Mouse (Mus musculus): ENCODE data around the gene Edrf1. TPM values are rescaled to one million over a fixed set of nuclear protein-coding genes. Genes with fewer than 3 reads are reported as not detected.

Edrf1 gene
- polyA plus RNA-seq (2012; rRNA removed; ENCODE audit: low replicate concordance): 5.0 and 9.7 TPM in 2 replicates

DNA sequence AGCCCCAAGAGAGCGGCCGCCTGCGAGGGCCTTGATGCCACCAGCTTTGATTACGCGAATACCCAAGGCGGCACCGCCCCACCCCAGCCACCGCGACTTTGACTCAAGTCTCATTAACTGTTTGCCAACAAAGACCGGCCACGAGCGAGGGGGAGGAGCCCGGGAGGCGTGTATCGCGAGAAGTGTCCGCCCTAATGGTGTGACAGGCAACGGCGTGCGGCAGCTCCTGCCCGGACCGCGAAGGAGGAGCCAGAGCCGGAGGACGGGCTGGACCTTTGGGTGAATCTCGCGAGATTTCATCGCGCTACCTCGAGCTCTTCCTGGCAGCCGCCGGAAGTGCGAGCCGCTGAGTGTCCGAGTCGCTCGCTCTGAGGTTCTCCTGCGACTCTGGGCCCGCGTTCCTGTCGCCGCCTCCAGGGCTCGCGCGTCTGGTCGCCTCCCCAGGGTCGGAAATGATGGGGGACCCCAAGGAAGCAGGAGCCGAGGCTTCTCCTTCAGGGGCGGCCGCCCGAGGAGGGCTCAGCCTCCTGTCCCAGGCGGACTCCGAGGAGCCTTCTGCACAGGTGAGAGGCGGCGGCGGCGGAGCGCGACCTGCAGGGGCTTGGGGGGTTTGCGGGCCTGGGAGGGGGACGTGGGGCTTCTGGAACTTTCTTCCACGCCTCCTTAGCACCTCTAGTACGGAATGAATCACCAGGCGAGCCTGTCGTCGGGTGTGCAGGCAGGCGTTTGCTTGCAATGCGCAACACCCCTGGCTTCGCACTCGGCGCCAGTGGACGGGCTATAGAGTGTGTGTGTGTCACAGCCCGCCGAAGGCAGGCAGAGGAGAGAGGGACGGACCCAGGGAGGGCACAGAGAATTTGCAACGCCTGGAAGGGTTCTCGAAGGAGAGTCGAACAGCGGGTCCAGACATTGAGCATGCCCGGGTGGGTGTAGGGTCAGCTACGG lies at the start of gene Edrf1:
Edrf1 (plus strand) TSS at position 183 of the 945 bp plus-strand sequence.

DNA sequence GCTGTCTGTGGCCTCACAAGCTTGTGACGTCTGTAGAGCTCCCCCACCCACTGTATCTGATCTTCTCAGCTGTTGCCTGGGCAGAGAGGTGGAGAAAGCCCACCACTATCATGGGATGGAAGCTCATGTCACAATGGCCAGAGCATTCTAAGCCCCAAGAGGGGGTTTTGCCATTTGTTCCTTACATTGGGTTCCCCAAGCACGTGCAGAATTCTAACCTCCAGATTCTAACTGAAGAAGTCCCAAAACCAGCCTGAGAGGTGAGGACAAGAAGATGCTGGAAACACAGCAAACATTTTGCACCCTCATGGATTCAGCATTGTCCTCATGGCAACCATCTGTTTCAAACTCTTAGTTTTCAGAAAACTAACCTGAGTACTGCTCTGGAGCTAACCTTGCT lies 35.3 kb upstream of the Edrf1 start, which contains the start of gene Tex36:
Tex36 (minus strand) TSS at position 101 of the 400 bp plus-strand sequence.

DNA sequence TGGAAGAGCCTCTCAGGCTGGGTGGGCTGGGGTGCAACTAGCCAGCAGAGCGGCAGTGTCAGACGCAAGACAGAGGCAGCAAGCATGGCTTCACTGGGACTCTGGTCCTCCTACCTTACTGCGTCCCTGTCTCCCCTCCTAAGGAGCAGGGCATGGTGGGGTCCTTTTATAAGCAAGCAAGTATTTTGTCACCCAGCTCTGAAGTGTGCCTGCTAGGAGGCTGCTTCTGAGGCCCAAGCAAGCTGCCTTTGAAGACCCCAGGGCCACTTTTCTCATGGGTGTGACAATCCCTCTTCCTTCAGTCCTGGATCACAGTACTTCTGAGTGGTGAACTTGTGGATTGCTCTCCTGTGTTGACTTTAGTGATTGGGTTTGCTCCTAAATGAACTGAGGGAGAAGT lies 42.6 kb downstream of the Edrf1 start, which contains the start of gene Mmp21:
Mmp21 (minus strand) TSS at position 101 of the 400 bp plus-strand sequence.

Other genes with a start within 250 kb of the Edrf1 start
- gene Tex36, start 35.4 kb upstream of the Edrf1 start, polyA plus RNA-seq (2012; rRNA removed; ENCODE audit: low replicate concordance): not detected in 2 replicates
- not detected in 2 replicates for gene Mmp21, start 42.5 kb downstream of the Edrf1 start, polyA plus RNA-seq (2012; rRNA removed; ENCODE audit: low replicate concordance)
- gene Bccip, start 71.8 kb downstream of the Edrf1 start, polyA plus RNA-seq (2012; rRNA removed; ENCODE audit: low replicate concordance): 13.6 and 31.1 TPM in 2 replicates
- gene Uros, start 72.5 kb downstream of the Edrf1 start, polyA plus RNA-seq (2012; rRNA removed; ENCODE audit: low replicate concordance): 14.6 and 31.6 TPM in 2 replicates
- 0.11 TPM in 1 of 2 replicates, not detected in the other for gene Fank1, start 139.3 kb downstream of the Edrf1 start, polyA plus RNA-seq (2012; rRNA removed; ENCODE audit: low replicate concordance)
- gene Dhx32, start 145.2 kb downstream of the Edrf1 start, polyA plus RNA-seq (2012; rRNA removed; ENCODE audit: low replicate concordance): 24.7 and 60.9 TPM in 2 replicates

Data from mammary gland, adult 2 months (tissue).